Mouse (Mus musculus): ENCODE data around the gene Abat.
A peak's percentile ranks its signal among the peaks of the same experiment; 100 is the strongest.

The Abat gene

DNA sequence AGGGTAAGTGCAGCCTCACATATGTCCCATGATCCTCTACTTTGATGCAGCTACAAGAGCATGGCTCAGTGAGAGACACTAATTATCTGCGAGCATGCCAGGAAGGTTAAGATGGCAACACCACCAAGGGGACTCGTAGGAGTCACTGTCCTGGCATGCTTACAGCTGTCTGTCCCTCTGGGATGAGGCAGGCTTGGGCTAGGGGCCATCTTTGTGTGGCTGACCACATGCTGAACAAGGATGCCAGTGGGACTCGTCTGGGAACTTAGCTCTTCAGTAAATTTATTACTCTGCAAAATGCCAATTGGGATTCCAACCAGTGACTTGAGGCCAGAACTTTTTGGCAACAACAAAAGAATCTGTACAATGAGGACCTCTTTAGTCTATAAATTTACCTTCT is 62.9 kb downstream of the Abat start:
- no peak for DNase-seq

DNA sequence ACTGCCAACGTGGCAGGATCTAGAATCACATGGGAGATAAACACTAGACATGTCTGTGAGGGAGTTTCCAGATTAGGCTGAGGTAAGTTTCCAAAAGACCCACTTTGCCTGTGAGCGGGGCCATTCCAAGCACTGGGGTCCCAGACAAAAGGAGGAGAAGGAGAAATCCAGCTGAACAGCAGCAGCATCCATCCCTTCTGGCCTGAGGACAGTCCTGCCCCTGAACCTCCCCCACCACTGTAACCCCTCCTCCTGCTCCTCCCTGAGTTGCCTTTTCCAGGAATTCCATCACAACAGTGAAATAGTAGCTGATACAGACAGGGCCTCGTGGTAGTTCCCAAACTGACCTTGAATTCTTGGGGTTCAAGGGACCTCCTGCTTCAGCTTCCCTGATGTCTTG is 63.7 kb downstream of the Abat start:
- no peak for DNase-seq

- DNase-seq = no peak
Measured at GRCm38 (mm10) chr16:8578326-8578725, 65.1 kb downstream of the Abat start.

- DNase-seq = no peak
Measured at GRCm38 (mm10) chr16:8579546-8579945, 66.3 kb downstream of the Abat start.

- no peak for DNase-seq
Measured at GRCm38 (mm10) chr16:8581661-8582239, 68.5 kb downstream of the Abat start.

- no peak for DNase-seq
Measured at GRCm38 (mm10) chr16:8582579-8583295, 69.5 kb downstream of the Abat start.

DNA sequence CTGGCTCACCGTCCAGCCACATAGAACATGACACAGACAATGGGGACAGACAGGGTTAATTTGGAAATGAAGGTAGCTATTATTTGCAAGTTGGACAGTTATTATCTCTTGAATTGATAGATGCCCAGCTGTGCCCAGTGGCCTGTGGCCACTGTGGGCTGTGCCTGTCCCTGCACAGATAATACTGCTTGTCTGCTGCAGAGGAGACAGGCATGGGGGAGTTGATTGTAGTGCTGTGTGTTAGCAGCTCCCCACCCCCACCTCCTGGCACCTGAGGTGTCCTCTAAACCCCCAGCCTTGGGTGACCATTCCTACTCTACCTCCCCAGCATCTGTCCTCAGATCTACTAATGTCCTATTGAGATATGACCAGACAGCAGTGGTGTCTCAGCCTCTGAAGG is 71.0 kb downstream of the Abat start:
- DNase-seq = no peak

DNA sequence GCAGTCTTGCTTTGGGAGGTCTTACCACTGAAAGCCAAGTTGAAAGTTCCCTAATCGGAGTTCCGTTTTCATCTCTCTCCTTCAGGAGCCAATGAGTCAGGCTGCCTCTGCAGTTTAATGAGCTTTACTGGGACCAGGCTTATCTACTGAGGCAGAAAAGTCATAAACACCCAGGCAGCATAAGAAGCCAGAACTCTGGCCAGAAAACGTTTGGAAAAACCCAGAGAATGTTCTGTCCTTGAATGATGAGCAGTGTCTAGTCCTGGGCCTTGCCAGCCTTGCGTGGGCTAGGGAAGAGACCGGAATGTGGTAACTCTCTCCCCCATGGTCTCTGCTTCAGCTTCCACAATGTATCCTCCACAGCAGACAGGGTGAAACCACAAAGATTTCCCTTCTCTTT is 71.8 kb downstream of the Abat start:
- no peak for DNase-seq

GRCm38 (mm10) chr16:8595411-8595810 is 82.2 kb downstream of the Abat start:
- peak; percentile 52 for DNase-seq

DNA sequence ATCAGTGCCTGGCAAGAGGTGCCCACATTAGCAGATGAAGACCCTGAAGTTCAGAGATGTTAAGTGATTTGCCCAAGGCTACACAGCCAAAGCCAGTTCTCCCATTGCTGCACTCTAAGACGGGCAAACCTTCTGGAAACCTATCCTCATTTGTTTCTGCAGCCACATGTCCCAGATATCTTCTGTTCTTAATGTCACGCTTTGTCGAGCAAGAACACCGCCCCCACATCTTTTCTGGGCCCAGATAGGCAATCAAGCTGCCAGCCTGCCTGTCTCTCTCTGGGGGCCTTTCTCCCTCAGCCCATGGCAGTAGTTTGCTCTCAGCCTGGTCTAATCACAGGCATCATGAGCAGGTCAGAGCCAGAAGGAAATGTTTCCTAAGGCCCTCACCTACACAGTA is 83.1 kb downstream of the Abat start:
- DNase-seq = peak; percentile 17

- DNase-seq = no peak
Measured at GRCm38 (mm10) chr16:8597516-8597915, 84.3 kb downstream of the Abat start.

DNA sequence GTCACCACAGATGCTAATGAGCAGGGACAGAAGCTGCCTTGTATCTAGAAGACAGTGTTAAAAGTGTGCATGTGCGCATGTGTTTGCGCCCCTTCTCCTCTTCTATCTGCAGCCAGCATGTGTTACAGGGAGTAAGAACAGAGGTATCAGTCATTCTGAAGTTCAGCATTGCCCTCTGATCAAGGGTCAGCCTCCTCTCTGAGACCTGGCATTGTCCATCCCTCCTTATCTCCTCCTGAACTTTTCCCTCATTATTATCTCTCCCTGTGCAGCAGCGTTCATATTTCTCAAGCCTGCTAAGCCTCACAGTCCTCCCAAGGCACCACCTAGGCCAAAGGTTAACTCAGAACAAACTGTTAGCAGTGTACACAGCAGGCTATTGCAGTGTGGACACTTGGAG is 90.6 kb downstream of the Abat start:
- no peak for DNase-seq

GRCm38 (mm10) chr16:8610397-8610796 is 97.2 kb downstream of the Abat start:
- DNase-seq = no peak

DNA sequence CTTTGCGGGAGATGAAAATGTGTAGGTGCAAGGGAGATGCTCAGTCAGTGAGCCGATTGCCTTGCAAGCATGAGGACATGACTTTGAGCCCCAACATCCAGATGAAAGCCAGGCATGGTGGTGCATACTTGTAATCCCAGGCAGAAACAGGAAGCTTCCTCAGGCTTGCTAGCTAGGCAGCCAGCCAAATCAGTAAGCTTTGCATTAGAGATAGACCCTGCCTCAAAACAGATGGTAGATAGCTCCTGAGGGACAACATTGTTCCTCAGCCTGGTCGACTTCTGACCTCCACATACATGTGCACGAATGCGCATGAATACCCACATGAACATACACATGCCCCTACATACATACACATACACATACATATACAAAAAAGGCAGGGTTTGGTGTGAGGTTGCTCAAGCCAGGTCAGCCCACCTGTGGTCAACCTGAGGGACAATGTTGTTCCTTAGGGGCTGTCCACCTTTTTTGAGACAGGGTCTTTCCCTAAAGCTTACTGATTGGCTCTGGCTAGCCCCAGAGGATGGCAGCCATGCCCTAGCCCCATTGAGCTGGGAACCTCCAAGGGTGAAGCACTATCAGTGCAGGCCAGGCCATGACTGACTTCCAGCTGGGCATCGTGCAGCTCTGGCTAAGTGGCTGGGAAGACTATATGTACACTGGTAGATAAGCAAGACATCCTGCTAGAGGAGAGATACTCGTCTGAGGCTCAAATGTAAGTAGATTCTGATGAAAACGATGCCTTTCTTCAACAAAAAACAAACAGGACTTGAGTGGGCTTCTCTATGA is 99.2 kb downstream of the Abat start:
- no peak for DNase-seq

DNA sequence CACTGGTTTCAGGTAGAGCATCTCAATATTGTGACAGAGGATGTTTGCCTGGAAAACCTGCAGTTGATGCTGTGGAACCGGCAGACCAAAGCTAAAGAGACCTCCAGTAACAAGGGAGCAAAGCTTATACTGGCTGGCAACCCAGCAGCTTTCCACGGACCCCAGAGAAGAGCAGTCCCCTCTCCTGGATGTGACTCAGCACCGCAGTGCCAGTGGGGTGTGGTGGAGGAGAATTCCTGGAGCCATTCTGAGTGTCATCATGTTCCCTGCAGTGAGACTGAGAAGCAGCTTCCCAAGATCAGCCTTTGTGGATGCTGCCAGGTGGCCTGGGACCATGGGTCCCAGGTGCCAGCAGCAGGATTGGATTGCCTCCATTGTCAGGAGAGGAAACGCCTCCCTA is 99.8 kb downstream of the Abat start:
- no peak for DNase-seq

GRCm38 (mm10) chr16:8613447-8613846 is 100.2 kb downstream of the Abat start:
- DNase-seq = no peak

DNA sequence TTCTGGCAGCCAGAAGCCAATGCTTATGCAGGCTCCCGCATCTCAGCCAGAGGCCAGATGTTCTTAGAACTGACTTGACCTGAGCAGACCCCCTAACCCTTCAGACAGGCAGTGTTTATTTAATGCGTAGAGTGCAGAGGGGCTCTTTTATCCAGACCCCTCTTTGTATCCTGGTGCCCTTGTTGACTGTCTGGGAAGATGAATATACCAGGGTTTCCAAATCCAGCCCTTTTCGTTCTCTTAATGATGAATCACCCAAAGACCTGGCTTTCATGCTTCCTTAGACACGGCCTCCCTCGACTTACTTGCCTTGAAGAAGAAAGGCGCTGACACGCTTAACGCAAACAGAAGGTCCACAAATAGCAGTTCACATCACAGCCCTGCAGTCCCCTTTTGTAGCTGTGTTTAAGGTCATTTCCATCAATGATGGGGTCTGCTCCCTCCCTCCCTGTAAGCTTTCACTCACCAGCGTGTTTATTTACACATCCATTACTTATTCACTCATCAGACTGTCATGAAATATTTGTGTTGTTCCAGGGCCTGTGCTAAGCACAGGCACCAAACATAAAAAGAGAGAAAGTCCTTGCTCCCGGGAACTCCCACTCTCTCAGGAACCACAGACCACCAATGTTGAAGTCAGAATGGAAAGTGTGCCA is 106.6 kb downstream of the Abat start:
- no peak for DNase-seq

GRCm38 (mm10) chr16:8620315-8621115 is 107.3 kb downstream of the Abat start:
- no peak for DNase-seq

DNA sequence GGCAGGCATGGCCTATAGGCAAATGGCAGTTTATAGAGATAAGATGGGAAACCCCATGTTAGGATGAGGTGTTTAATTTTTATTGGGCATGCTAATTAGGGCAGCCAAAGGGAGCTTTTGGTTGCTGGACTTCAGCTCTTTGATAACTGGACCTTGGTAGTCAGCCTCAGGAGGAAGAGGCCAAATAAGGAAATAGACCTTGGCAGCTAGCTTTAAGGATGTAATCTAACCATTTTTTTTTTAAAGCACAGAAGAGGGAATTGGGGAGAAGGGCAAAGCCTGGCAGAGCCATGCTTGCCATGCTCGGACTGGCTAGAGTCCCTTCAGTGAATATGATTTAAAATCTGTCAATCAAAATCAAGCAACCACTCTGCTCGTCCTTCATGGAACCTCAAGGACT is 117.2 kb downstream of the Abat start:
- DNase-seq = no peak

- no peak for DNase-seq
Measured at GRCm38 (mm10) chr16:8631428-8631827, 118.2 kb downstream of the Abat start.

DNA sequence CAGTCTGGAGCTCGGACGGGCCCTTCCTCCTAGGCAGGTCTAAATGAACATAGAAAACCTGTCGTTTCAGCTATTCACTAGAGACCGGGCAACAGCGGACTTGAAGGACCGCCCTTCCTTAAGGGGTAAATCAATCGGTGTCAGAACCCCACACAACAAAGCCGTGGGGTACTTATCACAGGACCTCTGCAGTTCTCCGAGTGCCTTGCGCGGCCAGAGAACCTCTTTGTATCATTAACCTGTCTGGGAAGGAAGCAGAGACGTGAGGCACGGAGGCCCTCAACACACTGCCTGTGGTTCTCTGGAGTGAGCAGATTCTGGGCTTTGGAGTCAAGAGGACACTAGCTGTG is 123.6 kb downstream of the Abat start:
- no peak for DNase-seq

- peak; percentile 85 for DNase-seq
Measured at GRCm38 (mm10) chr16:8637217-8638051, 124.2 kb downstream of the Abat start, which contains the start of the genes Pmm2 and Tmem186. Pmm2 (plus strand) TSS chr16:8637674. Tmem186 (minus strand) TSS chr16:8637712.
